Mouse (Mus musculus): ENCODE results near the gene Arhgef25. TPM values are rescaled to one million over a fixed set of nuclear protein-coding genes. Genes with fewer than 3 reads are reported as not detected.
"Not testable (repeated sequence)": the region's sequence is repeated elsewhere in the genome, so short reads cannot be mapped to it uniquely, and the experiment has no call there.

Arhgef25 gene
- polyA plus RNA-seq, 1 experiment: 10.4 TPM

- Histone ChIP-seq H3K27me3 (ENCODE audit: control insufficient read depth, insufficient read depth, low read length) (no peaks in the 10 kb centered on the region), H3K27ac (ENCODE audit: insufficient read depth, low read depth, low read length) (peak overlapping the region; percentile 88), H3K36me3 (ENCODE audit: control insufficient read depth, insufficient read depth, low read length) (no peaks in the 10 kb centered on the region), H3K4me3 (ENCODE audit: low read depth, low read length) (no peak overlapping the region), H3K4me1 (ENCODE audit: control insufficient read depth, insufficient read depth, insufficient read length, low read length) (peaks cover 31% of the 10 kb centered on the region; the same call in 1 of the 2 replicates)
- TF ChIP-seq CTCF (IDR thresholded peaks at IDR 0.05; ENCODE audit: extremely low read depth, insufficient read length, insufficient replicate concordance, low read depth, low read length) (no peak), POLR2A (IDR thresholded peaks at IDR 0.05; ENCODE audit: low read depth, low read length) (no peak)
- WGBS: 55% methylated on average over 9 of the region's 9 CpGs
Measured at GRCm38 (mm10) chr10:127160081-127160480, 29.8 kb downstream of the Arhgef25 start.

GRCm38 (mm10) chr10:127158471-127158870 is 31.4 kb downstream of the Arhgef25 start:
- H3K36me3 ChIP-seq (ENCODE audit: control insufficient read depth, insufficient read depth, low read length): no peaks in the 10 kb centered on the region
- H3K27me3 ChIP-seq (ENCODE audit: control insufficient read depth, insufficient read depth, low read length): no peaks in the 10 kb centered on the region
- WGBS: 20% methylated on average over 3 of the region's 3 CpGs

DNA sequence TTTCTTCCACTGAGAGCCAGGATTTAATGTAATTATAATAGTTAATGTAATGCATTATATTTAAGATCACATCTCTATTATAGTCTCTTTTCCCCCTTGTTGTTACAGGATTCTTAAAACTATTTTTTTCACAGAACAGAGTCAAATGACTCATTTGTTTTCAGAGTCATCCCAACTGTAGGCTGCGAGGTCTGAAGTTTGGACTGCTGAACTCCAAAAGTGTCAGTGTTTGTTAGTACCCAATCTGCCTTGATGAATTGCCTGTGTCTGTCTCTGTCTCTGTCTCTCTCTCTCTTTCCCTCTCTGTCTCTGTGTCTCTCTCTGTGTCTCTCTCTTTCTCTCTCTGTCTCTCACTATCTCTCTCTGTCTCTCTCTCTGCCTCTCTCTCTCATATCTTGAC is 33.4 kb downstream of the Arhgef25 start:
- 17% methylated on average over 1 of the region's 1 CpGs for WGBS
- TF ChIP-seq CTCF (IDR thresholded peaks at IDR 0.05; ENCODE audit: extremely low read depth, insufficient read length, insufficient replicate concordance, low read depth, low read length) (no peak), POLR2A (IDR thresholded peaks at IDR 0.05; ENCODE audit: low read depth, low read length) (no peak)
- no peaks in the 10 kb centered on the region for H3K36me3 ChIP-seq (ENCODE audit: control insufficient read depth, insufficient read depth, low read length)
- H3K4me3 ChIP-seq (ENCODE audit: low read depth, low read length): no peak overlapping the region
- H3K27me3 ChIP-seq (ENCODE audit: control insufficient read depth, insufficient read depth, low read length): no peaks in the 10 kb centered on the region
- H3K27ac ChIP-seq (ENCODE audit: insufficient read depth, low read depth, low read length): peak overlapping the region; percentile 99
- peaks cover 37% of the 10 kb centered on the region for H3K4me1 ChIP-seq (ENCODE audit: control insufficient read depth, insufficient read depth, insufficient read length, low read length)

More at GRCm38 (mm10) chr10:127158471-127158870, 31.4 kb downstream of the Arhgef25 start:
- H3K27ac ChIP-seq (ENCODE audit: insufficient read depth, low read depth, low read length): peak overlapping the region; percentile 88
- no peak for TF ChIP-seq POLR2A (IDR thresholded peaks at IDR 0.05; ENCODE audit: low read depth, low read length)
- no peak for TF ChIP-seq CTCF (IDR thresholded peaks at IDR 0.05; ENCODE audit: extremely low read depth, insufficient read length, insufficient replicate concordance, low read depth, low read length)
- peaks cover 33% of the 10 kb centered on the region for H3K4me1 ChIP-seq (ENCODE audit: control insufficient read depth, insufficient read depth, insufficient read length, low read length)
- H3K4me3 ChIP-seq (ENCODE audit: low read depth, low read length): no peak overlapping the region

GRCm38 (mm10) chr10:127156089-127156488 is 33.8 kb downstream of the Arhgef25 start:
- peaks cover 37% of the 10 kb centered on the region for H3K4me1 ChIP-seq (ENCODE audit: control insufficient read depth, insufficient read depth, insufficient read length, low read length)
- no peak for TF ChIP-seq POLR2A (IDR thresholded peaks at IDR 0.05; ENCODE audit: low read depth, low read length)
- no peak for TF ChIP-seq CTCF (IDR thresholded peaks at IDR 0.05; ENCODE audit: extremely low read depth, insufficient read length, insufficient replicate concordance, low read depth, low read length)
- peak overlapping the region; percentile 97 for H3K27ac ChIP-seq (ENCODE audit: insufficient read depth, low read depth, low read length)
- H3K36me3 ChIP-seq (ENCODE audit: control insufficient read depth, insufficient read depth, low read length): no peaks in the 10 kb centered on the region
- 30% methylated on average over 1 of the region's 1 CpGs for WGBS
- no peaks in the 10 kb centered on the region for H3K27me3 ChIP-seq (ENCODE audit: control insufficient read depth, insufficient read depth, low read length)
- no peak overlapping the region for H3K4me3 ChIP-seq (ENCODE audit: low read depth, low read length)

DNA sequence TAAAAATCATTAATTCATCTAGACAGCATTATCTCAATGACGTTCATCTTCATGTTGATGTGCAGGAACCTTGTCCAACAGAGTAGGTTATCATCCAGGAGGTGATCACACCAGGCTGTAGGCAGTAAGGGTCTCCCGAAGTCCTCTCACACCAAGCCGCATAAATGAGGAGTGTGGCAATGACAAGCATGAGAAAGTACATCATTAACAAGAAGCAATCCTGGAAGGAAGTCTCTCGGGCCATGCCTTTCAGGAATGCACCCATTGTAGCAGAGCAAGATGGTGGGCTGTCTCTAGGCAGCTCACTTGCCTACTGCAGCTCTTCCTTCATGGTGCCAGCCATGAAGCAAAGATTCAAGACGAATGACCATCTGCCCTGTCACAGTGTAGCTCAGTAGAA is 35.2 kb downstream of the Arhgef25 start:
- Histone ChIP-seq H3K27ac (ENCODE audit: insufficient read depth, low read depth, low read length) (peak overlapping the region; percentile 97), H3K4me1 (ENCODE audit: control insufficient read depth, insufficient read depth, insufficient read length, low read length) (peaks cover 38% of the 10 kb centered on the region), H3K27me3 (ENCODE audit: control insufficient read depth, insufficient read depth, low read length) (no peaks in the 10 kb centered on the region), H3K4me3 (ENCODE audit: low read depth, low read length) (no peak overlapping the region), H3K36me3 (ENCODE audit: control insufficient read depth, insufficient read depth, low read length) (peaks cover 2% of the 10 kb centered on the region; the same call in 1 of the 2 replicates)
- 55% methylated on average over 5 of the region's 5 CpGs for WGBS
- TF ChIP-seq POLR2A (IDR thresholded peaks at IDR 0.05; ENCODE audit: low read depth, low read length) (no peak), CTCF (IDR thresholded peaks at IDR 0.05; ENCODE audit: extremely low read depth, insufficient read length, insufficient replicate concordance, low read depth, low read length) (no peak)

- Histone ChIP-seq H3K27ac (ENCODE audit: insufficient read depth, low read depth, low read length) (peak overlapping the region; percentile 97), H3K27me3 (ENCODE audit: control insufficient read depth, insufficient read depth, low read length) (no peaks in the 10 kb centered on the region), H3K36me3 (ENCODE audit: control insufficient read depth, insufficient read depth, low read length) (peaks cover 2% of the 10 kb centered on the region; the same call in 1 of the 2 replicates), H3K4me3 (ENCODE audit: low read depth, low read length) (no peak overlapping the region), H3K4me1 (ENCODE audit: control insufficient read depth, insufficient read depth, insufficient read length, low read length) (peaks cover 34% of the 10 kb centered on the region)
- WGBS: 27% methylated on average over 2 of the region's 2 CpGs
- TF ChIP-seq POLR2A (IDR thresholded peaks at IDR 0.05; ENCODE audit: low read depth, low read length) (no peak), CTCF (IDR thresholded peaks at IDR 0.05; ENCODE audit: extremely low read depth, insufficient read length, insufficient replicate concordance, low read depth, low read length) (no peak)
Measured at GRCm38 (mm10) chr10:127154241-127154640, 35.6 kb downstream of the Arhgef25 start.

- Histone ChIP-seq H3K27me3 (ENCODE audit: control insufficient read depth, insufficient read depth, low read length) (no peaks in the 10 kb centered on the region), H3K27ac (ENCODE audit: insufficient read depth, low read depth, low read length) (peak overlapping the region; percentile 85), H3K4me3 (ENCODE audit: low read depth, low read length) (no peak overlapping the region), H3K36me3 (ENCODE audit: control insufficient read depth, insufficient read depth, low read length) (peaks cover 2% of the 10 kb centered on the region; the same call in 1 of the 2 replicates), H3K4me1 (ENCODE audit: control insufficient read depth, insufficient read depth, insufficient read length, low read length) (peaks cover 33% of the 10 kb centered on the region)
- TF ChIP-seq POLR2A (IDR thresholded peaks at IDR 0.05; ENCODE audit: low read depth, low read length) (no peak), CTCF (IDR thresholded peaks at IDR 0.05; ENCODE audit: extremely low read depth, insufficient read length, insufficient replicate concordance, low read depth, low read length) (no peak)
- 89% methylated on average over 7 of the region's 7 CpGs for WGBS
Measured at GRCm38 (mm10) chr10:127153323-127153722, 36.6 kb downstream of the Arhgef25 start.

DNA sequence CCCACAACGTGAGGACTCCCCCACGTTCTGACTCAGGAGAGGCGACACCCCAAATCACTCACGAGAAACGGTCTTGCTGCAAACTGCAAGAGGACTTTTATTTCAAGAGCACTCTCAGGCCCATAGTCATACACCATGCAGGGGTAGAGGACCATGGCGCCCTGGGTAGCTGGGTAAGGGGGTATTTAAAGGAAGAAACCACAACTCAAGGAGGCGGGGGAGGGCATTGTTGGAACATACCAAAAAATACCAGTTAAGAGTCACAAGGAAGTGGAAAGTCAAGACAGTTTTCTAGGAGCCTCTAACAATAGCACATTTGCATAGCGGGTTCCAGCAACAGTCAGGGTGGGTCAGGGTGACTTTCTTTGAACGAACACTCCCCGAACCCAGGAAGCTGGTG is 37.3 kb downstream of the Arhgef25 start:
- WGBS: 77% methylated on average over 10 of the region's 10 CpGs
- peak overlapping the region; percentile 78 for H3K27ac ChIP-seq (ENCODE audit: insufficient read depth, low read depth, low read length)

More for the DNA sequence above, 37.3 kb downstream of the Arhgef25 start:
- H3K4me3 ChIP-seq (ENCODE audit: low read depth, low read length); H3K36me3 ChIP-seq (ENCODE audit: control insufficient read depth, insufficient read depth, low read length); H3K27me3 ChIP-seq (ENCODE audit: control insufficient read depth, insufficient read depth, low read length): not testable (repeated sequence)
- peaks cover 31% of the 10 kb centered on the region for H3K4me1 ChIP-seq (ENCODE audit: control insufficient read depth, insufficient read depth, insufficient read length, low read length)

Measured in small intestine, adult 2 months (tissue).